17 mouse cellular contexts compared by ENCODE assay signal in genomic region chr13:20507381-20508129, GRCm38 (mm10).
A peak's percentile ranks its signal among the peaks of the same experiment; 100 is the strongest.
DNase-seq lines count a peak whose midpoint lies in the region; ATAC-seq lines count a peak whose summit lies in the region.
"Had no signal": no experiment of that assay in that cellular context is flagged by ENCODE, and none has a peak within 500 bp of the region (broad histone marks: within the 10 kb centered on the region; RNA-seq: fewer than 3 reads in every experiment).

No protein-coding gene starts in this region.

- H3K4me1 ChIP-seq in kidney, embryonic 15.5 days = 0 out of 2 replicates have a peak, but pooled peaks cover 1% of the 10 kb centered on the region
- H3K4me1 ChIP-seq in hindbrain, embryonic 13.5 days (replicated peaks) = peaks cover 29% of the 10 kb centered on the region
- H3K4me1 ChIP-seq in midbrain, embryonic 15.5 days = 0 out of 2 replicates have a peak, but pooled peaks cover 5% of the 10 kb centered on the region
- H3K4me1 ChIP-seq in limb, embryonic 10.5 days = 0 out of 2 replicates have a peak, but pooled peaks cover under 1% of the 10 kb centered on the region
- H3K4me1 ChIP-seq: limb, embryonic 12.5 days; liver, embryonic 12.5 days had no signal

- WGBS in kidney, embryonic 15.5 days = 43% methylated on average over 10 of the region's 10 CpGs
- 32% methylated on average over 10 of the region's 10 CpGs for WGBS in hindbrain, embryonic 13.5 days
- WGBS in midbrain, embryonic 15.5 days = 46% methylated on average over 10 of the region's 10 CpGs
- WGBS in limb, embryonic 10.5 days = 65% methylated on average over 10 of the region's 10 CpGs

- 0 out of 2 replicates have a peak, but pooled peaks have one; percentile 52 for ATAC-seq in kidney, embryonic 15.5 days (replicated peaks; ENCODE audit: low FRiP score)
- ATAC-seq in hindbrain, embryonic 13.5 days (ENCODE audit: low FRiP score) = peak; percentile 62
- peak; percentile 51; the same call in 1 of the 2 replicates for ATAC-seq in midbrain, embryonic 15.5 days (replicated peaks)
- ATAC-seq: intestine, postnatal 0 days; liver, embryonic 12.5 days had no signal

- H3K4me2 ChIP-seq in kidney, embryonic 15.5 days = no peak overlapping the region
- H3K4me2 ChIP-seq in hindbrain, embryonic 13.5 days = no peak overlapping the region
- no peak overlapping the region for H3K4me2 ChIP-seq in midbrain, embryonic 15.5 days
- H3K4me2 ChIP-seq: limb, embryonic 12.5 days; liver, embryonic 12.5 days; lung, embryonic 14.5 days had no signal

- H3K4me3 ChIP-seq in kidney, embryonic 15.5 days (replicated peaks) = no peak overlapping the region
- no peak overlapping the region for H3K4me3 ChIP-seq in hindbrain, embryonic 13.5 days
- no peak overlapping the region for H3K4me3 ChIP-seq in midbrain, embryonic 15.5 days
- no peak overlapping the region for H3K4me3 ChIP-seq in limb, embryonic 10.5 days
- H3K4me3 ChIP-seq: limb, embryonic 12.5 days; liver, embryonic 12.5 days had no signal

- no peaks in the 10 kb centered on the region for H3K36me3 ChIP-seq in kidney, embryonic 15.5 days
- no peaks in the 10 kb centered on the region for H3K36me3 ChIP-seq in hindbrain, embryonic 13.5 days
- H3K36me3 ChIP-seq in midbrain, embryonic 15.5 days (replicated peaks) = no peaks in the 10 kb centered on the region
- no peaks in the 10 kb centered on the region for H3K36me3 ChIP-seq in limb, embryonic 10.5 days
- H3K36me3 ChIP-seq: limb, embryonic 12.5 days; liver, embryonic 12.5 days had no signal

- H3K27ac ChIP-seq in kidney, embryonic 15.5 days = no peak overlapping the region
- no peak overlapping the region; the same call in 1 of the 2 replicates for H3K27ac ChIP-seq in hindbrain, embryonic 13.5 days
- H3K27ac ChIP-seq in midbrain, embryonic 15.5 days = no peak overlapping the region
- H3K27ac ChIP-seq in limb, embryonic 10.5 days = no peak overlapping the region
- H3K27ac ChIP-seq: limb, embryonic 12.5 days; liver, embryonic 12.5 days had no signal

- DNase-seq in embryo, embryonic 11 days = peak; percentile 8
- no peak for DNase-seq in embryo, embryonic 10.5 days (ENCODE audit: low spot score)
- no peak for DNase-seq in kidney, postnatal 10 days
- DNase-seq in adrenal gland, postnatal 4 days (ENCODE audit: low spot score in 2 of 2) = no peak
- no peak for DNase-seq in limb, embryonic 10.5 days (ENCODE audit: low spot score)
- DNase-seq: adrenal gland, adult 2 months; kidney, postnatal 36 days; lung, embryonic 14.5 days; lung, postnatal 4 days; spleen, adult 18-20 months; thymus, postnatal 4 days had no signal

- H3K9ac ChIP-seq in kidney, embryonic 15.5 days = no peak overlapping the region
- no peak overlapping the region for H3K9ac ChIP-seq in hindbrain, embryonic 13.5 days
- no peak overlapping the region for H3K9ac ChIP-seq in midbrain, embryonic 15.5 days
- H3K9ac ChIP-seq: limb, embryonic 12.5 days; liver, embryonic 12.5 days; lung, embryonic 14.5 days had no signal

- H3K9me3 ChIP-seq in kidney, embryonic 15.5 days (replicated peaks) = no peaks in the 10 kb centered on the region
- H3K9me3 ChIP-seq in hindbrain, embryonic 13.5 days = no peaks in the 10 kb centered on the region
- no peaks in the 10 kb centered on the region for H3K9me3 ChIP-seq in midbrain, embryonic 15.5 days
- H3K9me3 ChIP-seq in limb, embryonic 10.5 days (replicated peaks) = no peaks in the 10 kb centered on the region
- H3K9me3 ChIP-seq: limb, embryonic 12.5 days; liver, embryonic 12.5 days had no signal

- H3K27me3 ChIP-seq in kidney, embryonic 15.5 days = no peaks in the 10 kb centered on the region
- H3K27me3 ChIP-seq in hindbrain, embryonic 13.5 days = no peaks in the 10 kb centered on the region
- H3K27me3 ChIP-seq in midbrain, embryonic 15.5 days (replicated peaks) = no peaks in the 10 kb centered on the region
- H3K27me3 ChIP-seq in limb, embryonic 10.5 days (ENCODE audit: low read depth, poor library complexity, severe bottlenecking) = no peaks in the 10 kb centered on the region
- H3K27me3 ChIP-seq: limb, embryonic 12.5 days; liver, embryonic 12.5 days had no signal
